Mouse (Mus musculus) lung, postnatal 0 days (tissue): ENCODE measurements at regions not wholly inside any gene's neighbourhood (a gene's known extent, or its start where the extent isn't known, plus 50 kb on each side); places are given as distances from the start of the nearest gene placed in this dataset.

Experiments
- ATAC-seq: fragments of 200-750 bp; cut with Nextera tagmentation; 2 replicates; pipeline ENCODE4 v1.8.0; 2017; ENCODE audit warnings: moderate library complexity
- DNase-seq: peaks from one replicate; pipeline ENCODE4 v3.0.0-alpha.2; 2016; ENCODE audit warnings: low spot score
- H3K27ac ChIP-seq: fragments of 300-500 bp; sonication (generic); 2 replicates; pipeline ENCODE4 v1.5.1; 2014; ENCODE audit warnings: antibody characterized with exemption, mild to moderate bottlenecking, low read length, mixed read lengths
- H3K27me3 ChIP-seq: fragments of 300-500 bp; sonication (generic); replicated peaks from 2 replicates; pipeline ENCODE4 v1.6.1; 2014; ENCODE audit warnings: low read length, mixed read lengths; ENCODE audit not compliant: insufficient read depth
- H3K36me3 ChIP-seq: fragments of 300-500 bp; sonication (generic); 2 replicates; pipeline ENCODE4 v1.6.1; 2014; ENCODE audit warnings: low read length, mixed read lengths; ENCODE audit not compliant: insufficient read depth
- H3K4me1 ChIP-seq: fragments of 300-500 bp; sonication (generic); 2 replicates; pipeline ENCODE4 v1.6.1; 2014; ENCODE audit warnings: antibody characterized with exemption, low read depth, low read length, mixed read lengths; ENCODE audit not compliant: insufficient read depth
- H3K4me2 ChIP-seq: fragments of 300-500 bp; sonication (generic); replicated peaks from 2 replicates; pipeline ENCODE4 v1.6.1; 2014; ENCODE audit warnings: low read depth, mild to moderate bottlenecking, low read length, moderate library complexity, mixed read lengths
- H3K4me3 ChIP-seq: fragments of 300-500 bp; sonication (generic); 2 replicates; pipeline ENCODE4 v1.5.1; 2014; ENCODE audit warnings: low read depth, low read length
- H3K9ac ChIP-seq: fragments of 300-500 bp; sonication (generic); replicated peaks from 2 replicates; pipeline ENCODE4 v1.6.1; 2014; ENCODE audit warnings: low read depth, mild to moderate bottlenecking
- H3K9me3 ChIP-seq: fragments of 300-500 bp; sonication (generic); 2 replicates; pipeline ENCODE4 v1.6.1; 2016; ENCODE audit warnings: low read length, mixed read lengths
- CTCF ChIP-seq: IDR thresholded peaks from 2 replicates; pipeline ENCODE4 v1.5.1; 2016; ENCODE audit warnings: antibody characterized with exemption, mild to moderate bottlenecking
- EP300 ChIP-seq: IDR thresholded peaks from 2 replicates; pipeline ENCODE4 v1.6.1; 2016; ENCODE audit warnings: antibody characterized with exemption, mild to moderate bottlenecking, control low read depth
- WGBS: fragments of 180-500 bp; shearing (Covaris S2); extraction: QIAGEN DNeasy Blood & Tissue Kit; methylation state at CpG from one replicate; pipeline ENCODE4 v1.1.7; 2014; 5-methylcytosine and 5-hydroxymethylcytosine counted together

DNA sequence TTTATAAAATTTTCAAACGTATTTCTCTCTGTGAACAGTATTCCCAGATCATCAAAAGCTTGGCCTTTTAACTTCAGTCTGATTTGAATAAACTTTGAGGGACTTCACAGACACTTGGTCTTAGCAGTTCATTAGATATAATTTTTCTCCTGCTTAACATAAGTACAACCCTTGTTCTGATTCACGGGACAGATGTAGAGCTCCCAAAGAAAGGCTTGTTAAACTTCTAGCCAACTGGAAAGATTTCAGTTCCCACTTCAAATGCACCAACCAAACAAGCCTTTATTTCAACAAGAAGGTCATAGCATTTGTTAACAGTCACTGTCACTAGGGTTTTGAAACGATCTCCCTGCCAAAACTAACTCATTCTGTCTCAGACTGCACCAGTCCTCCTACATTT, 727.1 kb downstream of the Flrt2 start:
- H3K9me3 ChIP-seq, result no peaks in the 10 kb centered on the region

DNA sequence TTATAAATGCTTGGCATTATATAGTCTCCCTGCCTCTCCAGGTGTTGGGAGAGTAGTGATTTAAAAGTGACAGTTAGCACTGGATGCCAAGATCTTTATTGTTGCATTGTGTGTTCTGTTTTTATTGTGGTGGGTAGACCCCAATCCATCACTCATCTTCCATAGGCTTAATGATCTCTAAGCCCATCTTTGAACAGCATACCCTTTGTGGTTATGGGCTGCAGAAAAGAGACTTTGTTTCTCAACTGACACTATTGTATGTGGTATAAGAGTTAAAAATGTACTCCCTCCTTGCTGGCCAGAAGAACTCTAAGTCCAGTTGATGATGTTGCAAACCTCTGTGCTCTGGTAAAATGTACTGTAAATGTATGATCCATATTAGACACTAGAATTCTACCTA, 727.5 kb downstream of the Flrt2 start:
- ATAC-seq, result no peak
- no peak overlapping the region for H3K27ac ChIP-seq

More for the DNA sequence above, 727.1 kb downstream of the Flrt2 start:
- no peaks in the 10 kb centered on the region for H3K27me3 ChIP-seq
- peak; percentile 48; the same call in 1 of the 2 replicates for ATAC-seq
- no peaks in the 10 kb centered on the region for H3K4me1 ChIP-seq
- no peaks in the 10 kb centered on the region for H3K36me3 ChIP-seq
- TF ChIP-seq CTCF (no peak), EP300 (peak; percentile 42; the same call in 1 of the 2 replicates)
- H3K9ac ChIP-seq, result no peak overlapping the region
- 24% methylated on average over 3 of the region's 3 CpGs for WGBS
- no peak overlapping the region for H3K27ac ChIP-seq
- no peak overlapping the region for H3K4me3 ChIP-seq
- DNase-seq, result peak; percentile 59
- H3K4me2 ChIP-seq, result no peak overlapping the region

DNA sequence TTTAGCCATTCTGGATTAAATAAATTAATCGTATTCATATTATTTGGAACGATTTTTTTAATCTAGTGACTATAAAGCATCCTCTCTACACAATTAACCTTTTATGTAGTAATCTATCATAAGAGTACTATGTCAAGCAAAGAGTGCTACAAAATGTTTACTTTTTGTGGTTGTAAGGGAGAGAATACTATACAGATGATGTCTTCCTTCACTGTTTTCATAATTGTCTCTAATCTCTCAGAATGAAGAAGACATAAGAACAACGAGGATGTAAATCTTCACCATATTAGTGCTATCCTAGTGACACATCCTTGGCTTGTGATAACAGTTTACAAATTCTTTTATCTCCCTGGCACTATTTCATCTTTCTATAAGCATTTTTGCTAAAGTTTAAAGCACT, 735.6 kb downstream of the Flrt2 start:
- no peak overlapping the region for H3K9ac ChIP-seq
- DNase-seq (no peak), ATAC-seq (no peak)
- no peaks in the 10 kb centered on the region for H3K27me3 ChIP-seq
- H3K4me2 ChIP-seq, result no peak overlapping the region
- no peak for TF ChIP-seq CTCF
- TF ChIP-seq EP300, result no peak
- H3K9me3 ChIP-seq, result no peaks in the 10 kb centered on the region
- H3K27ac ChIP-seq, result no peak overlapping the region
- H3K4me1 ChIP-seq, result no peaks in the 10 kb centered on the region
- WGBS, result 57% methylated on average over 3 of the region's 3 CpGs
- no peaks in the 10 kb centered on the region for H3K36me3 ChIP-seq
- H3K4me3 ChIP-seq, result no peak overlapping the region

More for the DNA sequence above, 727.5 kb downstream of the Flrt2 start:
- no peak for TF ChIP-seq EP300
- Histone ChIP-seq H3K4me3 (no peak overlapping the region), H3K36me3 (no peaks in the 10 kb centered on the region), H3K9ac (no peak overlapping the region), H3K4me2 (no peak overlapping the region), H3K4me1 (no peaks in the 10 kb centered on the region), H3K27me3 (no peaks in the 10 kb centered on the region), H3K9me3 (no peaks in the 10 kb centered on the region)
- DNase-seq, result no peak

DNA sequence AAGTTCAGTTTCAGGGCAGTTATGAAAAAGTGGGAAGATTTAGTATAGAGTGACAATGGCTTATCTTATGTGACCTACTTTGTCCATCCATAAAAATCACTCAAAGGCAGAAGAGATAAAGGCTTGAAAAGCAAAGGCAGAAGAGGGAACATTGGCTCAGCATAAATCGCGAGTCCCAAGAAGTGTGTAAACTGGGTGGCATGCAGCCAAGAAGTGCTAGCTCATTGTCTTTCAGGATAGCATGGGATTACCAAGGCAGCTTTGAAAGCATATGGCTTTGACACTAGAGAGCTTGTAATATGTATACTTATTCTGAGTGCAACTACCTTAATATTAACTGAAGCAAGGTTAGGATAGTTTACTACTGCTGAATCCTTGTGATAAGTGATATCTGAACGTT, 750.5 kb downstream of the Flrt2 start:
- no peak for TF ChIP-seq CTCF
- no peak for TF ChIP-seq EP300
- Histone ChIP-seq H3K27ac (no peak overlapping the region), H3K4me2 (no peak overlapping the region), H3K4me1 (no peaks in the 10 kb centered on the region), H3K9ac (no peak overlapping the region), H3K36me3 (no peaks in the 10 kb centered on the region), H3K9me3 (no peaks in the 10 kb centered on the region), H3K27me3 (no peaks in the 10 kb centered on the region), H3K4me3 (no peak overlapping the region)
- WGBS, result 64% methylated on average over 3 of the region's 3 CpGs
- DNase-seq (no peak), ATAC-seq (no peak)

DNA sequence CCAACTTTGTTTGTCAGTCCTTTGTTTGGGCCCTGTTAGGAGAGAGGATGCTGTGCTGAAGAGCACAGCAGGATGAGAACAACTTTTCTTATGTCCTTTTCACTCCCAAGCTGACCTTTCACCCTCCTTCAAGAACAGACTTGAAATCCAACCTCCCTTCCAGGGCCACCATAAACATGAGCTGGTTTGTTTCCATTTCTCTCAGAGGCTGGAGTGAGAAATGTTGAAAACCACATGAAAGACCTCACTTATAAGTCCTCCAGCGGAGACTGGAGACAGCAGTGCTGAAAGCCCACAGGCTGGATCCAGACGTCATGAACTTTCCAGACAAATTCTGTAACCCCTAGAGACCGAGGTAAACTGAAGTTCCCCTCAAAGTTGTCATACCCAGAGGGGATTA, 761.3 kb downstream of the Flrt2 start:
- H3K27me3 ChIP-seq, result no peaks in the 10 kb centered on the region
- H3K9me3 ChIP-seq, result no peaks in the 10 kb centered on the region
- DNase-seq (no peak), ATAC-seq (peak; percentile 33)
- H3K27ac ChIP-seq, result no peak overlapping the region
- no peaks in the 10 kb centered on the region for H3K4me1 ChIP-seq
- no peak overlapping the region for H3K9ac ChIP-seq
- TF ChIP-seq CTCF, result no peak
- TF ChIP-seq EP300, result no peak
- WGBS, result 31% methylated on average over 3 of the region's 3 CpGs
- H3K4me3 ChIP-seq, result no peak overlapping the region
- no peaks in the 10 kb centered on the region for H3K36me3 ChIP-seq
- no peak overlapping the region for H3K4me2 ChIP-seq

DNA sequence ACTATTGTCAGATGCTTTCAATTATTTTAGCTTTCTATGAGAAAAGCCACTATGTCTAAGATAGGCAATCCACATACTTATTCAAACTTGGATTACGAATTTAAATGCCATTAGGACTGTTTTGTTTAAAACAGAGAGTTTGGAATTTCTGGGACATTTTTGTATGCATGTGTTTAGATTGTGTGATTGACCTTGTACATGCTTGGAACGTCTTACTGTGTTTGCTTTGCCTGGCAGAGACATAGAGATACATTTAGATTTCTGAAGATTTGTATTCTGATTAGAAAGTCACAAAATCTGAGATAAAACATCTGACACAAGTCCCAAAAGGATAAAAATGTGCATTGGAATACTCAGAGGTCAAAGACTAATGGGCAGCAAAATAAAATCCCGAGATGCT, 784.3 kb downstream of the Flrt2 start:
- H3K4me2 ChIP-seq, result no peak overlapping the region
- no peaks in the 10 kb centered on the region for H3K27me3 ChIP-seq
- DNase-seq (no peak), ATAC-seq (no peak)
- no peak overlapping the region for H3K9ac ChIP-seq
- H3K4me3 ChIP-seq, result no peak overlapping the region
- no peaks in the 10 kb centered on the region for H3K9me3 ChIP-seq
- H3K4me1 ChIP-seq, result no peaks in the 10 kb centered on the region
- H3K27ac ChIP-seq, result no peak overlapping the region
- no peaks in the 10 kb centered on the region for H3K36me3 ChIP-seq
- 23% methylated on average over 3 of the region's 3 CpGs for WGBS
- TF ChIP-seq EP300 (no peak), CTCF (no peak)

DNA sequence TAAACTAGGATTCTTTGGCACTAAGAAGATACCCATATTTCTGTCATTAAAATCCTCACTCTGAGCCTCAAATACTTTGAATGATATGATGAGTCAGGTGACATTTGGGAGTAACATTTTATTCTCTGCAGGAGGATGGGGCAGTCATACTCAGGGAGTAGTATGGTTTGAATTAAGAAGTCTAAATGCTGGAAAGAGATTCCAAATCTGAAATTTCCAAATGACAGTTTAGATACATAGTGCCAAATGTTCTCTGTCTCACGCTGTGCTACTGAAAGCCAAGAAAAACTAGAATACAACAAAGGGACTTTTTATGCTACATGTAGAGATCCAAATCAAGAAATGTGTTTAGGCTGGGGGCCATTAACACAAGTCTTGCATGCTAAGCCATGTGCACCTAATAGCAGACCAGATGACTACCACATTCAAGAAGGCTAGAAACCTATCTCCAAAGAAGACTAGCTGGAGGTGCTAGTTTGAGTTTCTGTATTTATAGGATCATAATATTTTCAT, 796.5 kb downstream of the Flrt2 start:
- Histone ChIP-seq H3K4me1 (no peaks in the 10 kb centered on the region), H3K4me2 (no peak overlapping the region), H3K9me3 (no peaks in the 10 kb centered on the region), H3K4me3 (no peak overlapping the region), H3K27ac (no peak overlapping the region), H3K9ac (no peak overlapping the region), H3K27me3 (no peaks in the 10 kb centered on the region), H3K36me3 (no peaks in the 10 kb centered on the region)
- TF ChIP-seq EP300 (no peak), CTCF (no peak)
- ATAC-seq (no peak), DNase-seq (no peak)
- WGBS, result 67% methylated on average over 1 of the region's 1 CpGs
